Mouse (Mus musculus) hindbrain, postnatal 0 days (tissue): Measurements from ENCODE around the gene C1qb. TPM values are rescaled to one million over a fixed set of nuclear protein-coding genes. Genes with fewer than 3 reads are reported as not detected.
A peak's percentile ranks its signal among the peaks of the same experiment; 100 is the strongest.

Experiments
- ATAC-seq: fragments of 200-750 bp; cut with Nextera tagmentation; 2 replicates; pipeline ENCODE4 v1.8.0; 2017; ENCODE audit warnings: mild to moderate bottlenecking, moderate TSS enrichment, moderate library complexity
- DNase-seq: peaks from one replicate; pipeline ENCODE4 v3.0.0-alpha.2; 2015; ENCODE audit warnings: low spot score
- H3K27ac ChIP-seq: fragments of 300-500 bp; sonication (generic); 2 replicates; pipeline ENCODE4 v1.5.1; 2014; ENCODE audit warnings: mild to moderate bottlenecking
- H3K27me3 ChIP-seq: fragments of 300-500 bp; sonication (generic); 2 replicates; pipeline ENCODE4 v1.6.1; 2014; ENCODE audit warnings: low read length, mixed read lengths; ENCODE audit not compliant: insufficient read depth
- H3K36me3 ChIP-seq: fragments of 300-500 bp; sonication (generic); 2 replicates; pipeline ENCODE4 v1.6.1; 2014; ENCODE audit warnings: low read length, mixed read lengths; ENCODE audit not compliant: insufficient read depth
- H3K4me1 ChIP-seq: fragments of 300-500 bp; sonication (generic); 2 replicates; pipeline ENCODE4 v1.6.1; 2014; ENCODE audit warnings: antibody characterized with exemption, low read length, mixed read lengths; ENCODE audit not compliant: insufficient read depth
- H3K4me2 ChIP-seq: fragments of 300-500 bp; sonication (generic); 2 replicates; pipeline ENCODE4 v1.6.1; 2014; ENCODE audit warnings: low read depth, mild to moderate bottlenecking, low read length, moderate library complexity, mixed read lengths
- H3K4me3 ChIP-seq: fragments of 300-500 bp; sonication (generic); 2 replicates; pipeline ENCODE4 v1.5.1; 2014; ENCODE audit warnings: low read length
- H3K9ac ChIP-seq: fragments of 300-500 bp; sonication (generic); replicated peaks from 2 replicates; pipeline ENCODE4 v1.6.1; 2014; ENCODE audit warnings: mild to moderate bottlenecking, low read length, moderate library complexity, mixed read lengths
- H3K9me3 ChIP-seq: fragments of 300-500 bp; sonication (generic); 2 replicates; pipeline ENCODE4 v1.6.1; 2016; ENCODE audit warnings: low read length, mixed read lengths
- CTCF ChIP-seq: IDR thresholded peaks from 2 replicates; pipeline ENCODE4 v1.5.1; 2016; ENCODE audit warnings: antibody characterized with exemption, control low read depth, low read depth
- WGBS: fragments of 180-500 bp; shearing (Covaris S2); extraction: QIAGEN DNeasy Blood & Tissue Kit; methylation state at CpG from one replicate; pipeline ENCODE4 v1.1.7; 2014; 5-methylcytosine and 5-hydroxymethylcytosine counted together
- polyA plus RNA-seq: library from polyadenylated mRNA; unstranded; fragments of >200 nt; fragmentation: Nextera tagmentation; extraction: Ambion mirVana; gene quantifications from 2 replicates; pipeline ENCODE4 v1.2.1, GENCODE M21; 2015
- total RNA-seq: library from RNA; depleted of rRNA; stranded (reverse); fragments of >200 nt; gene quantifications from 2 replicates; pipeline ENCODE4 v1.2.3, GENCODE M21; 2014

Gene C1qb
- total and polyA plus RNA-seq, 2 experiments from 2014 or later, result 72.0 to 75.8 TPM

- H3K4me1 ChIP-seq, result no peaks in the 10 kb centered on the region
- TF ChIP-seq CTCF, result no peak
- DNase-seq (no peak), ATAC-seq (no peak)
- H3K27me3 ChIP-seq, result peaks cover 9% of the 10 kb centered on the region
- peak overlapping the region; percentile 33; the same call in 1 of the 2 replicates for H3K4me2 ChIP-seq
- H3K36me3 ChIP-seq, result no peaks in the 10 kb centered on the region
- no peak overlapping the region for H3K27ac ChIP-seq
- no peak overlapping the region; the same call in 1 of the 2 replicates for H3K4me3 ChIP-seq
- no peak overlapping the region; the same call in 1 of the 2 replicates for H3K9ac ChIP-seq
- 31% methylated on average over 10 of the region's 10 CpGs for WGBS
- no peaks in the 10 kb centered on the region for H3K9me3 ChIP-seq
Measured at GRCm38 (mm10) chr4:136896461-136896860, 10.5 kb upstream of the C1qb start.

GRCm38 (mm10) chr4:136895861-136896260 is 9.9 kb upstream of the C1qb start:
- no peak for TF ChIP-seq CTCF
- Histone ChIP-seq H3K4me2 (peak overlapping the region; percentile 33), H3K9ac (no peak overlapping the region; the same call in 1 of the 2 replicates), H3K4me1 (no peaks in the 10 kb centered on the region), H3K36me3 (no peaks in the 10 kb centered on the region), H3K27me3 (peaks cover 9% of the 10 kb centered on the region), H3K4me3 (peak overlapping the region; percentile 16; the same call in 1 of the 2 replicates), H3K27ac (no peak overlapping the region), H3K9me3 (no peaks in the 10 kb centered on the region)
- ATAC-seq, result no peak
- WGBS, result 9% methylated on average over 14 of the region's 15 CpGs
- no peak for DNase-seq

GRCm38 (mm10) chr4:136894821-136895220 is 8.8 kb upstream of the C1qb start:
- WGBS, result 78% methylated on average over 4 of the region's 4 CpGs
- DNase-seq, result no peak
- Histone ChIP-seq H3K36me3 (no peaks in the 10 kb centered on the region), H3K27ac (no peak overlapping the region), H3K9ac (no peak overlapping the region), H3K4me1 (no peaks in the 10 kb centered on the region), H3K27me3 (peaks cover 9% of the 10 kb centered on the region), H3K4me2 (no peak overlapping the region), H3K4me3 (no peak overlapping the region), H3K9me3 (no peaks in the 10 kb centered on the region)
- TF ChIP-seq CTCF, result no peak
- no peak for ATAC-seq

GRCm38 (mm10) chr4:136893691-136894543 is 7.9 kb upstream of the C1qb start:
- no peaks in the 10 kb centered on the region for H3K4me1 ChIP-seq
- H3K4me3 ChIP-seq, result no peak overlapping the region
- no peaks in the 10 kb centered on the region for H3K9me3 ChIP-seq
- DNase-seq (peak; percentile 83), ATAC-seq (peak; percentile 86)
- peaks cover 9% of the 10 kb centered on the region for H3K27me3 ChIP-seq
- H3K9ac ChIP-seq, result no peak overlapping the region
- WGBS, result 4% methylated on average over 9 of the region's 9 CpGs
- H3K4me2 ChIP-seq, result no peak overlapping the region
- H3K36me3 ChIP-seq, result no peaks in the 10 kb centered on the region
- no peak overlapping the region for H3K27ac ChIP-seq
- peak; percentile 98 for TF ChIP-seq CTCF

- 0 out of 2 replicates have a peak within 1 kb of the TSS, but pooled peaks have one; percentile 1 for H3K9ac ChIP-seq
- 72% methylated on average over 5 of the region's 5 CpGs for WGBS
- H3K36me3 ChIP-seq, result no peaks in the 10 kb centered on the region
- DNase-seq (no peak), ATAC-seq (no peak)
- H3K4me3 ChIP-seq, result no peak within 1 kb of the TSS
- H3K9me3 ChIP-seq, result no peaks in the 10 kb centered on the region
- no peak within 1 kb of the TSS for H3K27ac ChIP-seq
- TF ChIP-seq CTCF, result no peak
- peaks cover 9% of the 10 kb centered on the region for H3K27me3 ChIP-seq
- no peaks in the 10 kb centered on the region for H3K4me1 ChIP-seq
- H3K4me2 ChIP-seq, result no peak within 1 kb of the TSS
Measured at GRCm38 (mm10) chr4:136892811-136893210, 6.8 kb upstream of the C1qb start, which contains the start of gene C1qc. Gene C1qc, minus strand, starts transcription at chr4:136893065.

- WGBS, result 51% methylated on average over 7 of the region's 7 CpGs
- TF ChIP-seq CTCF, result no peak
- H3K27ac ChIP-seq, result no peak overlapping the region
- no peak for ATAC-seq
- DNase-seq, result no peak
- H3K27me3 ChIP-seq, result peaks cover 9% of the 10 kb centered on the region
- H3K4me3 ChIP-seq, result no peak overlapping the region
- no peak overlapping the region for H3K4me2 ChIP-seq
- H3K9me3 ChIP-seq, result no peaks in the 10 kb centered on the region
- no peaks in the 10 kb centered on the region for H3K4me1 ChIP-seq
- H3K36me3 ChIP-seq, result no peaks in the 10 kb centered on the region
- 0 out of 2 replicates have a peak overlapping the region, but pooled peaks have one; percentile 1 for H3K9ac ChIP-seq
Measured at GRCm38 (mm10) chr4:136892371-136892770, 6.4 kb upstream of the C1qb start.

- peaks cover 4% of the 10 kb centered on the region; the same call in 1 of the 2 replicates for H3K27me3 ChIP-seq
- no peak overlapping the region for H3K27ac ChIP-seq
- no peaks in the 10 kb centered on the region for H3K4me1 ChIP-seq
- TF ChIP-seq CTCF, result no peak
- no peak overlapping the region for H3K9ac ChIP-seq
- ATAC-seq, result no peak
- H3K9me3 ChIP-seq, result no peaks in the 10 kb centered on the region
- WGBS, result 88% methylated on average over 4 of the region's 4 CpGs
- no peak overlapping the region for H3K4me3 ChIP-seq
- H3K4me2 ChIP-seq, result no peak overlapping the region
- H3K36me3 ChIP-seq, result no peaks in the 10 kb centered on the region
- no peak for DNase-seq
Measured at GRCm38 (mm10) chr4:136891115-136891514, 5.1 kb upstream of the C1qb start.
